Mouse (Mus musculus): Measurements from ENCODE around the gene Mks1. TPM values are rescaled to one million over a fixed set of nuclear protein-coding genes. Genes with fewer than 3 reads are reported as not detected.

Mks1 gene
- total and polyA plus RNA-seq, 3 experiments, result 2.2 to 5.4 (median 2.9) TPM

DNA sequence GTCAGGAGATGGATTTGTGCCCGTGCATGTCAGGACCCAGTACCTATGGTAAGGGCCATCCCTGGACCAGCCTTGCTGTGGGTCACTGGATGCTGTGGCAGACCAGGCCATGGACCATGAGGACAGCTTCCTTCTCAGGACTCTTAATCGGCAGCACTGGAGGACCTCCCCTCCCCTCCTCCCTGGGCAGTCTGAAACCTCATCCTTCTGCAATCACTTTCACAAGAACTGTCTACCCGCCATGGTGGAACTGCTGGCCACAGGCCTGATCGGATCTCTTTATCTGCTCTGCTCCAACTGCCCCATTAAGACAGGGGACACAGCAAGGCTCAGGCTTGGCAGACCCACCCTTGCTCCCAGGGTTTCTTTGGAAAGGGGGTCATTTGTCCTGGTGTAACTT, 28.7 kb downstream of the Mks1 start:
- H3K9ac ChIP-seq (ENCODE audit: low read depth, low read length), result no peak overlapping the region
- intact Hi-C loops (cut with DNase I), result no loop called here
- H3K27me3 ChIP-seq (ENCODE audit: control insufficient read depth, insufficient read depth, low read length), result no peaks in the 10 kb centered on the region
- 55% methylated on average over 4 of the region's 4 CpGs for WGBS
- no peak overlapping the region for H3K27ac ChIP-seq
- H3K36me3 ChIP-seq (ENCODE audit: control insufficient read depth, insufficient read depth, low read length), result no peaks in the 10 kb centered on the region
- no peaks in the 10 kb centered on the region for H3K79me2 ChIP-seq (replicated peaks; ENCODE audit: control insufficient read depth, insufficient read depth, low read length)
- no peak for DNase-seq
- H3K4me1 ChIP-seq (ENCODE audit: control insufficient read depth, insufficient read depth, low read length), result no peaks in the 10 kb centered on the region
- no peak overlapping the region for H3K4me3 ChIP-seq
- no peak for TF ChIP-seq EP300 (IDR thresholded peaks at IDR 0.05; ENCODE audit: insufficient read depth, low read depth, low read length)
- no peak for TF ChIP-seq POLR2A (IDR thresholded peaks at IDR 0.05; ENCODE audit: insufficient read depth, low read depth, low read length)
- no peak for TF ChIP-seq CTCF (IDR thresholded peaks at IDR 0.05)

DNA sequence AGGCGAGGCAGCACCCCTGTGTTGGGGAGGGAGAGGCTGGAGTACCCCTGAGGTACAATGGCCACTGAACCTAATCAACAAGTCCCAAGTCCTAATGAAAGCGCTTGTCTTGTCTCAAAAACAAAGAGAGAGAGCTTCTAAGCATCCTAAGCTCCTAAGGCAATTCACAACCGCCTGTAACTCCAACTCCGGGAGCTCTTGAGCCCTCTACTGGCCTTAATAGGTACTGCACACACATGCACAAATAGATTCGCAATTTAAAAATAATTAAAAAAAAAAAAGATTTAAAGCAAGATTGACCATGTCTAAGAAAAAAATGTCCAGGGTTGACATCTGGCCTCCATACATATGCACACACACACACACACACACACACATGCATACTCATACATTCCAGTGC, 30.5 kb downstream of the Mks1 start:
- TF ChIP-seq POLR2A (IDR thresholded peaks at IDR 0.05; ENCODE audit: insufficient read depth, low read depth, low read length), result no peak
- TF ChIP-seq EP300 (IDR thresholded peaks at IDR 0.05; ENCODE audit: insufficient read depth, low read depth, low read length), result no peak
- TF ChIP-seq CTCF (IDR thresholded peaks at IDR 0.05), result peak; percentile 68
- intact Hi-C loops (cut with DNase I), result no loop called here
- no peak for DNase-seq
- no peaks in the 10 kb centered on the region for H3K79me2 ChIP-seq (replicated peaks; ENCODE audit: control insufficient read depth, insufficient read depth, low read length)
- no peak overlapping the region for H3K4me3 ChIP-seq
- 37% methylated on average over 5 of the region's 5 CpGs for WGBS
- H3K27me3 ChIP-seq (ENCODE audit: control insufficient read depth, insufficient read depth, low read length), result no peaks in the 10 kb centered on the region; the same call in 1 of the 2 replicates
- H3K4me1 ChIP-seq (ENCODE audit: control insufficient read depth, insufficient read depth, low read length), result no peaks in the 10 kb centered on the region
- no peak overlapping the region for H3K27ac ChIP-seq
- no peaks in the 10 kb centered on the region for H3K36me3 ChIP-seq (ENCODE audit: control insufficient read depth, insufficient read depth, low read length)
- H3K9ac ChIP-seq (ENCODE audit: low read depth, low read length), result no peak overlapping the region

DNA sequence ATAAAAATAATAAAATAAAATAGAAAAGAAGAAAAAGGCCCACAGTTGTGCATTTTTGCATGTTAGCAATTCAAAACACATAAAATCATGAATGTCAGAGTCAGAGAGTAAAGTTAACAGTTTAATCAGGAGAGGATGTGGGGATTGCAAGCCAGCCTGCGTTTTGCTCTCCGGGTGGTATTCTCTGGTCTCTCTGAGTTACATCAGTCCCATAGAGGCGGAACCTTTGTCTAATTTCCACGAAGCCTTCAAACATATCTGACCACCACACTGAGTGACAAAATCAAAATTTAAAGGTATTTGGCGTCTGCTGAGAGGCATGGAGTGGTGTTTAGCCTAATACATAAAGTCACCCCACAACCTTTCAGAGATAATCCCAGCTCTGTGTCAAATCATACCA, 31.8 kb downstream of the Mks1 start:
- H3K79me2 ChIP-seq (replicated peaks; ENCODE audit: control insufficient read depth, insufficient read depth, low read length), result no peaks in the 10 kb centered on the region
- TF ChIP-seq EP300 (IDR thresholded peaks at IDR 0.05; ENCODE audit: insufficient read depth, low read depth, low read length) (no peak), POLR2A (IDR thresholded peaks at IDR 0.05; ENCODE audit: insufficient read depth, low read depth, low read length) (no peak), CTCF (IDR thresholded peaks at IDR 0.05) (no peak)
- no peak for DNase-seq
- no peak overlapping the region for H3K4me3 ChIP-seq
- intact Hi-C loops (cut with DNase I), result no loop called here
- no peaks in the 10 kb centered on the region for H3K36me3 ChIP-seq (ENCODE audit: control insufficient read depth, insufficient read depth, low read length)
- H3K4me1 ChIP-seq (ENCODE audit: control insufficient read depth, insufficient read depth, low read length), result no peaks in the 10 kb centered on the region
- WGBS, result 73% methylated on average over 5 of the region's 5 CpGs
- H3K27ac ChIP-seq, result no peak overlapping the region
- no peaks in the 10 kb centered on the region; the same call in 1 of the 2 replicates for H3K27me3 ChIP-seq (ENCODE audit: control insufficient read depth, insufficient read depth, low read length)
- no peak overlapping the region for H3K9ac ChIP-seq (ENCODE audit: low read depth, low read length)

DNA sequence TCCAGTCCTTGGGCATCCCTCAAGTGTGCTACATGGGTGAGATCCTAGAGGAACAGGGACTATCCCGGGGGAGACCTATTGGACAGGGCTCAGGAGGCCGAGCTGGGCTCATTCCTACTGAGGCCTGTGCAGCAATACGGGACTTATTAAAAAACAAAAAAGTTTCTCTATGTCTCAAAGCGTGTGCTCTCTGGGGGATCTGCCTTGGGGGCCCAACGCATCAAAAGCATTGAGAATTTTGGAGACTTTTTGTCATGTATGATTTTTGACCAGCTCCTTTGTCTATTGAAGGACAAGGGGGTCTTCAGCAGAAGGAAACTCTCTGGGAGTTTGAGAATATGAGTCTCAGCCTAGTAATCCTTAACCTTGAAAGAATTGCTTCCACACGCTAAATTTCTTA, 39.2 kb downstream of the Mks1 start, which contains the start of gene Olfr462:
Gene Olfr462, minus strand, starts transcription at position 101 of the 400 bp plus-strand sequence.
- 82% methylated on average over 6 of the region's 6 CpGs for WGBS
- Histone ChIP-seq H3K27ac (no peak within 1 kb of the TSS), H3K27me3 (ENCODE audit: control insufficient read depth, insufficient read depth, low read length) (peaks cover 2% of the 10 kb centered on the region; the same call in 1 of the 2 replicates), H3K4me3 (no peak within 1 kb of the TSS), H3K4me1 (ENCODE audit: control insufficient read depth, insufficient read depth, low read length) (no peaks in the 10 kb centered on the region), H3K36me3 (ENCODE audit: control insufficient read depth, insufficient read depth, low read length) (no peaks in the 10 kb centered on the region), H3K9ac (ENCODE audit: low read depth, low read length) (no peak within 1 kb of the TSS), H3K79me2 (replicated peaks; ENCODE audit: control insufficient read depth, insufficient read depth, low read length) (no peaks in the 10 kb centered on the region)
- DNase-seq, result no peak
- intact Hi-C loops (cut with DNase I), result no loop called here
- no peak for TF ChIP-seq EP300 (IDR thresholded peaks at IDR 0.05; ENCODE audit: insufficient read depth, low read depth, low read length)

DNA sequence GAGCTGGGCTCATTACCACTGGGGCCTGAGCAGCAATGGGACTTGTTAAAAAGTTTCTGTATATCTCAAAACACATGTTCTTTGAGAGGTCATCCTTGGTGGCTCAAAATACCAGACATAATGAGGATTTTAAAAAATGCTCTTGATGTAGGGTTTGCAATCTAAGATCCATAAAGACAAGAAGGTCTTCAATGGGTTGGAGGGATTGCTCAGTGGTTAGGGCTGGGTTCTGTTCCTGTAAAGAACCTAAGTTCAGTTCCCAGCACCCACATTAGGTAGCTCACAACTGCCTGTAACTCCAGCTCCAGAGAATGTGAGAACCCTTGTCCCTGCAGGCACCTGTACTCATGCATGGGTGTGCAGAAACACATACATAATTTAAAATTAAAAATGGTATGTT, 44.3 kb downstream of the Mks1 start, which contains the start of gene Olfr463:
Gene Olfr463, minus strand, starts transcription at position 101 of the 400 bp plus-strand sequence.
- no peaks in the 10 kb centered on the region for H3K79me2 ChIP-seq (replicated peaks; ENCODE audit: control insufficient read depth, insufficient read depth, low read length)
- H3K27me3 ChIP-seq (ENCODE audit: control insufficient read depth, insufficient read depth, low read length), result no peaks in the 10 kb centered on the region
- no peak within 1 kb of the TSS for H3K4me3 ChIP-seq
- H3K4me1 ChIP-seq (ENCODE audit: control insufficient read depth, insufficient read depth, low read length), result no peaks in the 10 kb centered on the region
- no peak within 1 kb of the TSS for H3K27ac ChIP-seq
- H3K9ac ChIP-seq (ENCODE audit: low read depth, low read length), result no peak within 1 kb of the TSS
- TF ChIP-seq POLR2A (IDR thresholded peaks at IDR 0.05; ENCODE audit: insufficient read depth, low read depth, low read length) (no peak), EP300 (IDR thresholded peaks at IDR 0.05; ENCODE audit: insufficient read depth, low read depth, low read length) (no peak), CTCF (IDR thresholded peaks at IDR 0.05) (no peak)
- no peak for DNase-seq
- intact Hi-C loops (cut with DNase I), result no loop called here
- no peaks in the 10 kb centered on the region for H3K36me3 ChIP-seq (ENCODE audit: control insufficient read depth, insufficient read depth, low read length)

DNA sequence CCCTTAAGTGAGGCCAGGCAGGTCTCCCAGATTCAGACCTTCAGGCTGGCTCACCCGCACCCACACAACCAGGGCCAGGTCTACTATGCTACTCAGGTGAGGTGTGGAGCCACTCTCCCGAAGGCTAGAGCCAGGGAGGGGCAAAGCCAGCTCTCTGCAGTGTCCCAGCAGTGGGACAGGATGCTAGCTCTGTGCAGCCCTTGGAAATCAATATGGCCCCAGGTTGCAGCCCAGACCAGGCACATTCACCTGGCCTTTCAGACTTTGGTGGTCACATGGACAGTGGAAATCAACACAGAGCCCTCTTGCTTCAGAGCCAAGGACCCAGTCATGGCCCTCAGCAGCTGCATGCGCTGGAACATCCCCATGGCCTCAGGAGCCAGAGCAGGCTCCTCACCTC, 51.3 kb downstream of the Mks1 start:
- TF ChIP-seq CTCF (IDR thresholded peaks at IDR 0.05), result no peak
- no peak for TF ChIP-seq EP300 (IDR thresholded peaks at IDR 0.05; ENCODE audit: insufficient read depth, low read depth, low read length)
- no peak for TF ChIP-seq POLR2A (IDR thresholded peaks at IDR 0.05; ENCODE audit: insufficient read depth, low read depth, low read length)
- Histone ChIP-seq H3K27ac (no peak overlapping the region), H3K9ac (ENCODE audit: low read depth, low read length) (no peak overlapping the region), H3K4me1 (ENCODE audit: control insufficient read depth, insufficient read depth, low read length) (no peaks in the 10 kb centered on the region), H3K27me3 (ENCODE audit: control insufficient read depth, insufficient read depth, low read length) (no peaks in the 10 kb centered on the region), H3K79me2 (replicated peaks; ENCODE audit: control insufficient read depth, insufficient read depth, low read length) (no peaks in the 10 kb centered on the region), H3K36me3 (ENCODE audit: control insufficient read depth, insufficient read depth, low read length) (no peaks in the 10 kb centered on the region), H3K4me3 (no peak overlapping the region)
- no peak for DNase-seq
- WGBS, result 68% methylated on average over 3 of the region's 3 CpGs
- intact Hi-C loops (cut with DNase I), result no loop called here

Other genes starting within 250 kb of the Mks1 start
- under 1 TPM in 1 of 2 experiments, not detected in 1; 0.05 TPM for gene Hsf5, start 236.1 kb upstream of the Mks1 start, total RNA-seq (2021)
- 0.02 and 0.06 TPM in 2 replicates for gene Hsf5, start 236.1 kb upstream of the Mks1 start, polyA plus RNA-seq (2012; rRNA removed)
- under 1 TPM; 0.42 to 0.45 TPM for gene Rnf43, start 190.5 kb upstream of the Mks1 start, total RNA-seq (2021)
- 0.15 and 0.31 TPM in 2 replicates for gene Rnf43, start 190.5 kb upstream of the Mks1 start, polyA plus RNA-seq (2012; rRNA removed)
- 10 to 100 TPM; 41.4 to 44.6 TPM for gene Supt4a, start 115.7 kb upstream of the Mks1 start, total RNA-seq (2021)
- gene Supt4a, start 115.7 kb upstream of the Mks1 start, polyA plus RNA-seq (2012; rRNA removed), result 47.5 and 80.4 TPM in 2 replicates
- not detected for gene Tspoap1, start 92.7 kb upstream of the Mks1 start, total RNA-seq (2021)
- gene Tspoap1, start 92.7 kb upstream of the Mks1 start, polyA plus RNA-seq (2012; rRNA removed), result 0.09 and 0.66 TPM in 2 replicates
- not detected for gene Mpo, start 59.6 kb upstream of the Mks1 start, total RNA-seq (2021)
- 0.10 TPM in 1 of 2 replicates, not detected in the other for gene Mpo, start 59.6 kb upstream of the Mks1 start, polyA plus RNA-seq (2012; rRNA removed)
- not detected for gene Lpo, start 24.9 kb upstream of the Mks1 start, total RNA-seq (2021)
- 0.04 TPM in 1 of 2 replicates, not detected in the other for gene Lpo, start 24.9 kb upstream of the Mks1 start, polyA plus RNA-seq (2012; rRNA removed)
- not detected for gene Epx, start 22.3 kb downstream of the Mks1 start, total RNA-seq (2021)
- gene Epx, start 22.3 kb downstream of the Mks1 start, polyA plus RNA-seq (2012; rRNA removed), result not detected in 2 replicates
- not detected for gene Olfr462, start 39.1 kb downstream of the Mks1 start, total RNA-seq (2021)
- gene Olfr462, start 39.1 kb downstream of the Mks1 start, polyA plus RNA-seq (2012; rRNA removed), result not detected in 2 replicates
- not detected for gene Olfr463, start 44.2 kb downstream of the Mks1 start, total RNA-seq (2021)
- not detected in 2 replicates for gene Olfr463, start 44.2 kb downstream of the Mks1 start, polyA plus RNA-seq (2012; rRNA removed)
- not detected for gene Olfr464, start 67.8 kb downstream of the Mks1 start, total RNA-seq (2021)
- gene Olfr464, start 67.8 kb downstream of the Mks1 start, polyA plus RNA-seq (2012; rRNA removed), result not detected in 2 replicates
- 100 to 1,000 TPM; 361 to 396 TPM for gene Dynll2, start 134.3 kb downstream of the Mks1 start, total RNA-seq (2021)
- gene Dynll2, start 134.3 kb downstream of the Mks1 start, polyA plus RNA-seq (2012; rRNA removed), result 225 and 357 TPM in 2 replicates
- gene Srsf1, start 194.2 kb downstream of the Mks1 start, total RNA-seq (2021), result 10 to 100 TPM; 99.5 to 99.7 TPM
- gene Srsf1, start 194.2 kb downstream of the Mks1 start, polyA plus RNA-seq (2012; rRNA removed), result 39.3 and 86.5 TPM in 2 replicates
- gene Vezf1, start 215.1 kb downstream of the Mks1 start, total RNA-seq (2021), result 10 to 100 TPM; 37.9 to 49.8 TPM
- gene Vezf1, start 215.1 kb downstream of the Mks1 start, polyA plus RNA-seq (2012; rRNA removed), result 22.6 and 34.5 TPM in 2 replicates
- 10 to 100 TPM; 49.8 to 55.0 TPM for gene Cuedc1, start 244.8 kb downstream of the Mks1 start, total RNA-seq (2021)
- 36.2 and 38.7 TPM in 2 replicates for gene Cuedc1, start 244.8 kb downstream of the Mks1 start, polyA plus RNA-seq (2012; rRNA removed)